Mouse (Mus musculus) bone marrow, adult 2 months (tissue): ENCODE data around the gene Cfap36.

Experiments
- CTCF ChIP-seq: fragments of 200-500 bp; IDR thresholded peaks from 2 replicates; pipeline ENCODE4 v1.5.1; 2011; ENCODE audit warnings: low read length, control low read depth; ENCODE audit not compliant: control insufficient read depth, insufficient read depth
- POLR2A ChIP-seq: fragments of 200-500 bp; IDR thresholded peaks from 2 replicates; pipeline ENCODE4 v1.6.1; 2011; ENCODE audit warnings: low read depth, mild to moderate bottlenecking, control low read depth, low read length, borderline replicate concordance; ENCODE audit not compliant: control insufficient read depth

DNA sequence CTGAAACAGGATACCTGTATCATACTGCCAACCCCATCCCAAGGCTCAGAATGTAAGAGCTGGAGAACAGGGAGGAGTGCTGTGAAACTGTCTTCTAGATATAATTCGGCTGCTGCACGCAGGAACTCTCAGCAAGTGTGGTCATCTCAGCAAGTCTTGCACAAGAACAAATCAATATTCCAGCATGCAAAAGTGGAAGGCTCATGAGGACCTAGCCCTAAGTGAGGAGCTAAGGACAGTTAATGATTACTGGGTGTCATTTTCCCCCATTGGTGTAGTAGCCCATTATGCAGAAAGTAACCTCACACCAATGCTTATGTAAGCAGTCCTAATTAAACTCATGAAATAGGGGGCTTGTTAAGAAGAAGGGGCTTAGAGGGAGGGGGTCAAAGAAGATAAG lies 18.3 kb downstream of the Cfap36 start:
- no peak for TF ChIP-seq CTCF
- no peak for TF ChIP-seq POLR2A
